Mouse (Mus musculus): Measurements from ENCODE around the gene Nolc1.

Gene Nolc1

DNA sequence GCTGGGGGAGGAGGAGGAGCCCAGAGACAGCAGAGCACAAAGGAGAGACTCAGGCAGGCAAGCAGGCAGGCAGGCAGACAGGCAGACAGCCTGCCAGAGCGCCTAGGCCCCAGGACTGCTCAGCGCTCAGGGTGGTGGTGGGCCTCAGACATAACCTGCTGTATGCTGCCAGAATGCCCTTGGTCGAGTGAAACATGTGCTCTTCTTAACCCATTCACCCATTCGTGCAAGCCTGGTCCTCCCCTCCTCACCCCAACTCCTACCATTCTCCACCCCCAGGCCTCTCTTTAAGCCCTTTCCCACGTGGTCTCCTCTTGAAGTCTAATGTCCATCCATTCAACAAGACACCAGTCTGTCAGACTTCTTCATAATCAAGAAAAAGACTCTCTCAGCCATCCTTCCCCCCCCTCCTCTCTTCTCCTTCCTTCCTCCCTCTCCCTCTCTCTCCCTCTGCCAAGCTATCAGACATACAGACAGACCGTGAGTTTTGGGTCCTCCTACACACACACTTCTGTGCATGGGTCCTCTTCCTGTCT is 33.1 kb upstream of the Nolc1 start:
- peak in 1 of 2 experiments; percentile 29 for DNase-seq (ENCODE audit: low spot score in 2 of 2)

DNA sequence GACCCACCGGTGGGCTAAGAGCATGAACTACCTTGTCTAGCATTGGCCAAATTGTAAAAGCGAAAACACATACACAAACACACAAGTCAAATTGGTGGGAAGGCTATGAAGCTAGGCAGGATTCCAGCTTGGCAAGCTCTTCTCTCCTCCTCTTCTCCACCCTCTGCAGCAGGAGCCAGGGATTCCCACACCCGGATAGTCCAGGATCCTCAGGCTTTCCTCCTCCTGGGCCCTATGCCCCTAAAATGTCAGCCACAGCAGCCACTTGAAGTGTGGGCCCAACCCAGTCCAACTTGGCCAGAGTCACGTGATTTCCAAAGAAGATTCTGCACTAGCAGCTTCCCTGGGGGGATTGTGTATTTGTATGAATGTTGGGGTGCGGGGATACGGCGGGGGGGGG is 32.3 kb upstream of the Nolc1 start:
- DNase-seq (ENCODE audit: low spot score in 2 of 2) = no peak

GRCm38 (mm10) chr19:46044271-46044992 is 31.2 kb upstream of the Nolc1 start, which contains the start of gene Pprc1:
Gene Pprc1 (plus strand): TSS chr19:46044886.
- DNase-seq (ENCODE audit: low spot score in 2 of 2) = peak; percentile 27 to 46

- DNase-seq (ENCODE audit: low spot score in 2 of 2) = peak; percentile 81
Observed at GRCm38 (mm10) chr19:46044993-46045695, 30.5 kb upstream of the Nolc1 start, which contains the start of gene Ldb1. Gene Ldb1 (minus strand): TSS chr19:46045214.

DNA sequence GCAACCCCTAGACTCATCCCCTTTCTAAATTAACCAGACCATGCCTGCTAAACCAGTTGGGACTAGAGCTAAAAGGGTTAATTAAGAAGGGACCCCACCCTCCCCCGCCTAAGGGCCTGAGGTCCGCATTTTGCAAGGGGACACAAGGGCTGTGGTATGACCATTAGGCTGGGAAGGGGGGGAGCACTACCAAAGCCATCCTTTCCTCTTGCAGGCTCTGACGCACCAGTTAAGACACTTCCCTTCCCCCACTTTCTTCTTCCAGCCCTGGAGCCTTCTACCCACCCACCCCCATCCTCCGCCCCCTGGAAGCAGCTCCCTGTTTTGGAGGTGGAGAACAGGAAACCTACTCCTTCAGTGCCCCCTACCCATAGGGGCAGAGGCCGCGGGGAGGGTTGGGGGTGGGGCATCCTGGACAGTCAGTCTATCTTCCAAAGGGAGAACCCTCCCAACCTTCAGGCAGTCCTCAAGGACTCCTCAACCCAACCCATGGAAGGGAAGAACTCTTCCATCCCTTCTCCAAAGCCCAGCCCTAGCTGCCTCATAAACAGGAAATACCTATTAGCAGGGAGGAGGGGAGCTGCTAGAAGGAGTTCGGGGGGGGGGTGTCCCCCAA is 29.9 kb upstream of the Nolc1 start:
- DNase-seq (ENCODE audit: low spot score in 2 of 2) = peak in 1 of 2 experiments; percentile 37

- no peak for DNase-seq (ENCODE audit: low spot score in 2 of 2)
Observed at GRCm38 (mm10) chr19:46046621-46047025, 29.0 kb upstream of the Nolc1 start.

DNA sequence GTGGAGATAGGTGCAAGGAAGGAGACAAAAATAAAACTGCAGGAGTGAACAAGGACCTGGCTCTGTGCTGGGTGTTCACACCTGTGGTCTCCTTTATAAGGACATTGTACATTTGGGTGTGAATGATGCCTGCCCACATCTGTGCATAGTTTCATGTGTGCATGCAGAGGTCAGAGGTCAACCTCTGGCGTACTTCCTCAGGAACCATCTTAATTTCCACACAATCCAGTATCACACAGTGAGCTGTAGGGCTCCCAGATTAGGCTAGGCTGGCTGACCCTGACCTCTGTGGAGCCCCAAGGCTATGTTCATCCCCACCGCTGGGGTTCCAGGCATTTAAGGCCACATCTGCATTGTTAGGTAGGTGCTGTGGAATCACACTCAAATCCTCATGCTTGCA is 28.2 kb upstream of the Nolc1 start:
- DNase-seq (ENCODE audit: low spot score in 2 of 2) = no peak

- no peak for DNase-seq (ENCODE audit: low spot score in 2 of 2)
Observed at GRCm38 (mm10) chr19:46049129-46049528, 26.5 kb upstream of the Nolc1 start.

GRCm38 (mm10) chr19:46050462-46050861 is 25.2 kb upstream of the Nolc1 start:
- DNase-seq (ENCODE audit: low spot score in 2 of 2) = peak; percentile 62 to 65

DNA sequence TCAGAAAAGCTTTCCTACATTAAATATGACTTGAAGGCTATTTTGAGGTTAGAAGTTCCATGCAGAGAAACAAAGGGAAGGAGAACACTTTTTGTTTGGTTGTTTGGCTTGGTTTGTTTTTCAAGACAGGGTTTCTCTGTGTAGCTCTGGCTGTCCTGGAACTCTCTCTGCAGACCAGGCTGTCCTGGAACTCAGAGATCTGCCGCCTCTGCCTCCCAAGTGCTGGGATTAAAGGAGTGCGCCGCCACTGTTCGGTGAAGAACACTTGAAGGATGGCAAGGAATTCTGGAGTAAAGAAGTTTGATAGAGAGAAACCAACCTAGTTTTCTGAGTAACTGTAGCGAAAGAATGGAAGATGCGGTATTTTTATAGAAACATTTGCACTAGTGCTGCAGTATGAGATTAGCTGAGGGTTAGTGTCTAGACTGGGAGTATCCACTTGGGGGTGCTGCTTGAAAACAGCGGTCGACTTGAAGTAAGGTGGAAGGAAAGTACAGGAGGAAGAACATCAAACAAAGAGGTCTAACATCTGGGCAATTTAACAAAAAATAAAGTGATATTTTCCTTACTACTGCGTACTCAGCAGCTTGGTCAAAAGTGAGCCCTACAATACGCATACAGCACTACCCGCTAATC is 19.8 kb upstream of the Nolc1 start:
- DNase-seq (ENCODE audit: low spot score in 2 of 2) = no peak

GRCm38 (mm10) chr19:46056388-46056946 is 19.2 kb upstream of the Nolc1 start:
- peak; percentile 94 to 96 for DNase-seq (ENCODE audit: low spot score in 2 of 2)

DNA sequence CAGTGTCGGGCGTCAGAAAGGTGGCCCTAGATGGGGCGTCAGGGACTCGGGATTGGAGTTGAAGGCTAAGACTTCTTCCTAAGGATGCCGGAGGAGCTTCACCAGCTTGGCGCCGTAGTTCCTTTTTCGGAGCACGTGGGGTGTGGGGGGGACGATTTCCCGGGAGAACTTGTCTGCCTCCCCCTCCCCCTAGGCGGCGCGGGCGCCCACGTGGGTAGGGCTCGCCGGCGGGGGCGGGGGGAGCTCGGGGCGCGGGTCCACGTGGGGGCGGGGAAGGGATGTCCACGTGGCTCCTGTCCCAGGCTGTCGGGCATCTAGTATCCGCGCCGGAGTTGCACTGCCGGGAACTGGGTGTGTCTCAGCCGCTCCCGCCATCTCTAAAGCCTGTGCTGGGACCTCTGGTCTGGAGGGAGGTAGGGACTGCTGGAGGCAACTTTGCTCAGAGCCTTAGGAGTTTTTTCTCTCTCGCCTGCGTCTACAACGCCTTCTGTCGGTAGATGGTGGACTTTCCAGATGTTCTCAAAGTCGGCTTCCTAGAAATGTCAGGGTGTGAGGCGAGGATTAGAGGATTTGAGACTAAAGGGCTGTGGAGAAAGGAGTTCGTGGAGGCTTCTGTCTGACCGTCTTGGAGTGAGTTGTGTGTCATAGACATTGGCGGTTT is 18.6 kb upstream of the Nolc1 start:
- DNase-seq (ENCODE audit: low spot score in 2 of 2) = peak; percentile 70 to 73

- DNase-seq (ENCODE audit: low spot score in 2 of 2) = no peak
Observed at GRCm38 (mm10) chr19:46058466-46058865, 17.2 kb upstream of the Nolc1 start.

GRCm38 (mm10) chr19:46060845-46061244 is 14.8 kb upstream of the Nolc1 start:
- DNase-seq (ENCODE audit: low spot score in 2 of 2) = no peak

DNA sequence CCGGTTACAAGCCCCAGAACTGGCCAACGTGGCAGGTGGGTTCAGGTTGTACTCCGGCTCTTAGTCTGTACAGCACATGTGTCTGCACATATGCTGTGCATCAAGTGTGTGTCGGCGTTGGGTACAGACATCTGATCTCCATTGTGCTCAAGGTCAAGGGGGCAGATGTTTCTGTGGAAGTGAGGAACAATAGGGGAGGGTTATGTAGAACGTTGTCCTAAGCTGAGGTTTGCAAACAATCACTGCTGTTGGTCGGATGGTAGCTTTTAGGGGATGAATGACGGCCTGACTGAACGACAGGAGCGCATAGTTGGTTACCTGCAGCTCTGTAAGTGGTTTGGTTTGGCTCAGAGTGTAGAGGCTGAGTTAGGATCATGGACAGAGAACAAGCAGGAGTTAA is 7.6 kb upstream of the Nolc1 start:
- no peak for DNase-seq (ENCODE audit: low spot score in 2 of 2)

DNA sequence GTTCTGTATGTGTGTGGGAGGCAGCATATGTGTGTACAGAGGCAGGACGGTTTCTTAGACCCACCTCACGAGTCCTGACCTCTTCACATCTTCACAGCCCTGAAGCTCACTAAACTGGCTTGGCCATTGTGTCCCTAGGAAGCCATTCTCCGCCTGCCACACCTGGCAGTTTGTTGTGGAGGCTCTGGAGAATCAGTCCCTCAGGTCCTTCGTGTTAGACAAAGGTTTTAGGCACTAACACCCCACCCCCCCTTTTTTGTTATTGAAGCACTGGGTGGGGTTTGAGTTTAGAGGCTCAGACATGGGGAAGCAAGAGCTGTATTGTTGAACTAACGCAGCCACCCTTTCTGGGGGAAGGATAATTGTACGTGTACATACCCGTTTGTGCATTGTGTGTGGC is 2.4 kb upstream of the Nolc1 start:
- no peak for DNase-seq (ENCODE audit: low spot score in 2 of 2)

- no peak for DNase-seq (ENCODE audit: low spot score in 2 of 2)
Observed at GRCm38 (mm10) chr19:46074266-46074665, 1.4 kb upstream of the Nolc1 start.

DNA sequence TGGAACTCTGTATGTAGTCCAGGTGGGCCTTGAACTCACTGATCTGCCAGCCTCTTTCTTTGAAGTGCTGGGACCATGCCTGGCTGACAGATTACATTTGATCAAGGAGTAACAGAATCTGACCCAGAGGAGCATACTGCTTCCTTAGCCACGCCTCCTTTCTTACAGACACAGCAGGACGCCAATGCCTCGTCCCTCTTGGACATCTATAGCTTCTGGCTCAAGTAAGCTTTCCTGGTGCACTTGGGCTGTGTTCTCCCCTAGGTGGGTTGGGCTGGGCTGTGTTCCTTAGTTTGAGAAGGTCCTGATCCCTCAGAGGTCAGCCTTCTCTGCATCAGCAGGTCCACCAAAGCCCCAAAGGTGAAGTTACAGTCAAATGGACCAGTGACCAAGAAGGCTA is 2.9 kb downstream of the Nolc1 start:
- DNase-seq (ENCODE audit: low spot score in 2 of 2) = no peak

GRCm38 (mm10) chr19:46085185-46085584 is 9.5 kb downstream of the Nolc1 start:
- no peak for DNase-seq (ENCODE audit: low spot score in 2 of 2)

DNA sequence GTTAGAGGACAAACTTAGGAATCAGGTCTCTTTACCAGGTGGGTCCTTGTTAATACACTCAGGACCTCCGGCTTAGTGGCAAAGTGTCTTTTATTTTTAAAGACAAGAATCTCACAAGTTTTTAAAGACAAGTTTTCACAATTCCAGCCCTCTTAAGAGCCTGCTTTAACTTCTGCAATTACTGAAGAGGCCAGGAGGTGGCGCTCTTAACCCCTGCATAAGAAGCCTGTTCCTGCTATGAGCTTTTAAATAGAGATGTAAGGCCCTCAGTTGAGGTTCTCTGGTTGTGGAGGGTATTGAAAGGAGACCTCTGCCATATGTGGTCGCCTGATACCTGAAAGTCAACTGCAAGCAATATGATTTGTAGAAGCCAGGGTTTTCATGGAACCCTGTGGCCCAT is 10.7 kb downstream of the Nolc1 start:
- DNase-seq (ENCODE audit: low spot score in 2 of 2) = peak in 1 of 2 experiments; percentile 36

DNA sequence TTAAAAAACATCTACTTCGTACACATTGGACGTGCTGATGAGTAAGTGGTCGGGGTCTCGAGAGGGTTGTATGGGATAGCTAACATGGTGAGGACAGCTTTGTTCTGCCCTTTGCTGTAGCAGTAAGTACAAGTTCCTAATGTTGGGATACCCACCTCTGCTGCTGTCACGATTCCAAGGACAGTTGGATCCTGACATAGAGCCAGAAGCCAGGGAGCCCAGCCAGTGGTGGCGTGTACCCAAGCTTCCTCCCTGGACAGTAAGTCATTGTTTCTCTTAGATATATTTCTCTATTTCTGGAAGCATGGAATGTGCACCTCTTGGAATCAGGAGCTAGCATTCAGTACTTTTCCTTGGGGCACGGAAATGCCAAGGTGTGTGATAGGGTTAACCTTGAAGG is 12.2 kb downstream of the Nolc1 start:
- no peak for DNase-seq (ENCODE audit: low spot score in 2 of 2)
